Mouse (Mus musculus): ENCODE results near the gene Apod.

Apod gene

DNA sequence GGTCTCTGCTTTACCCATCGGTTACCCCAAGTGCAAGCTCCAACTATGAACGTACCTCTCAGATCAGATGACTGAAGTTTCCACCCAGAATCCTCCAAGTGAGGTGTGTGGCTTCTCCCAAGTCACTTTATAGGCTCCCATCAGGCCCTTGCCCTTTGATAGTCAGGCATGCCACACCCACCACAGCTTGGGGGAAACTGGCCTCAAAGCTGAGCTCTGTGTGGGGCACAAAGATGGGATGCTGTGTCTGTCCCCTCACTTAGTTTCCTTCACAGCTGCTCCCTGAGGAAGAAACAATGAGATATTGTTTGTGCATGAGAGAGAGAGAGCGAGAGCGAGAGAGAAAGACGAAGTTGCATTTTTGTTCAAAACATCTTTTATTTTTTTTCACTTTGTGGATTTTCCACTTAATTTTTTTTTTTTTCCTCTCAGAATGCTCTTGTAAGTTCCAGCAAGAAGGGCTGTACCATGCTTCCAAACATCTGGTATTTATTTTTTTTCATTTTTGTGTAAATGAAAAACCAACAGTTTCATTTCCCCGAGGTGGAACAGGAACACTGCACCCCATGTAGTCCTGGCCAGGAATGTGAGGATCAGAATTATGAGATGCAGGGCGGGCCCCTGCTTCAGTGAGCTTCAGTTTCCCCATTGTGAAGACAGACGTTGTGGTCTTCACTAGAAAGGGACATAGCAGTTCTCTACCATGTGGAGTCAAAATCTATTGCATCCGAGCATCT, at the start of gene Apod:
Apod (minus strand) TSS at position 312 of the 737 bp plus-strand sequence.
- no peak for DNase-seq

DNA sequence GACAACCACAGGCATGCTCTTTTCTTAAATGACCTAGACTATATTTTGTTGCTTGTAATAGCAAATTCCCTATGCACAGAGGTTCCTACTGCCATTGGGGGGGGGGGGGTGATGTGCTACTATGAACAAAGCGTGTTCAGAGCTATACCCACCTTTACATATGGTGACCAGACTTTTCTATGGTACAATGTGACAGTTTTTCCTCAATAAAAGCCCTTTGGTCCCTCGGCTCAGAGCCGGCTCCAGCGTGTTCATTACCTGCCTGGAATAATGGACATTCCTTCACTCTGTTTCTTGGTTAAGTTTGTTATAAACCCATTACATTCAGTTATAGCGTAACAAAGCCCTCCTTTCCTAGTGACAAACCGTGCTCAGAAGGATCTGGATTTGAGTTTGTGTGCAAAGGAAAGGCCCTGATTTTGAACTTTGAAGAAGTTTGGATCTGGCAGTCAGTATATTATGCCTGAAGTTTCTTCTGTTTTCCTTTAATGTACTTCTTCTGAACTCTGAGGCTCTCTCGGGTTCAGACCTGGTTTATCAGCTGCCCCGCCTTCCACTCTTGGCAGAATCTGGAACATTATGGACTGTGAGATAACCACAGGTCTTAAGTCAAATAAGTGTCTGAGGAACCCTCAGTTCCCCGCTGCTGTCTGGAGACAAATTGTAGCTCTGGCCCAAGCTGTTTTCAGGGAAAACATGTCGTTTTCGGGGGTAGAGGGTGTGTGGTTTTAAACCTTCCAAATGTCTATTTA, 49.3 kb upstream of the Apod start:
- DNase-seq = peak in 1 of 2 experiments; percentile 23

DNA sequence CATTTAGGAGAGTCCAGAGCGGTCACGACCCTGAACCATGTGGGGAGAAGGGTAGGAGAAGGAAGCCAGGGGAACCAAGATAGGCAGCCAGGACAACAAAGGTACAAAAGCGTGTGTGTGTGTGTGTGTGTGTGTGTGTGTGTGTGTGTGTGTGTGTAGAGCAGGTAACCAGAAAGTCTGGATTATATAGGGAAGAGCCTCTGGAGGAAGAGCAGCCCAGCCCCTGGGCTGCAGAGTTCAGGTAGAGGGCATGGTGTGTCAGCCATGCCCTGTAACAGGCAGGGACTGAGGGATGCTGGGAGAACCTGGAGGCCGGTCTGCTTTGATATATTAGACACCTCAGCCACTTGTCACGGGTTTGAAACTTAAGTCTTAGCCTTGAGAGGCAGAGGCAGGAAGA, 44.9 kb upstream of the Apod start:
- DNase-seq = no peak

DNA sequence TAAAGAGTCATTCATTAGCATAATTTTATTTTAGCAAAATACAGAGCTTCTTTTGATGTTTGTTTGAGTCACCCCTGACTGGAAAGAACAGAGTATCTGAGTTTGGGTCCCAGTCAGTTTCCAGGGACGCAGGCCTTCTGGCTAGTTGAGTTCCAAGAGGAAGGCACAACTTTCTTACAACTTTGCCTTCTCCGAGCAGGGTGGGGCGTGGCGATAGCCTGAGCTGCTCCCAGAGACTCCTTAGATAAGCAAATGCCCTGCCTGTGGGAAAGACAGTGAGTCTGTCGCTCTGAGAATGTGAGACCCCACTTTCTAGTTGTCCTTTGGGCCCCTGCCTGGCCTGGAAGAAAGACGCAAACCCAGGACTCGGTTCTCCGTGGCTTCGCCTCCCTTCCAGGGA, 44.4 kb upstream of the Apod start:
- no peak for DNase-seq

DNA sequence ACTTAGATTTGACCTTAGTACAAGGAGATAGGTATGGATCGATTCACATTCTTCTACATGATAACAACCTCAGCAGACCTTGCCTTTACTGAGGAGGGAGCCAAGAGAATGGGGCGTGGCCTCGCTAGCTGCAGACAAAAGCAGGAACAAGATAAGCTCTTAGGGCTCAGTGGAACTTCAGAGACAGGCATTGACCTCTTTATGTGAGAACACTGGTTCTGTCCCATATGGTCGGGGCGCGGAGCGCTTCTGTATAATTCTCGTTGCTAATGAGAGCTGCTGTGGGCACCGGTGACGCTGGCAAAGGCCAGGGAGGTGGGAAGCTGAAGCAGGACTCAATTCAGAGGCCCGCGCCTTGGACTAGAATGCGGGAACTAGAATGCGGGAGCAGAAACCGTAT, 44.0 kb upstream of the Apod start:
- DNase-seq = no peak

DNA sequence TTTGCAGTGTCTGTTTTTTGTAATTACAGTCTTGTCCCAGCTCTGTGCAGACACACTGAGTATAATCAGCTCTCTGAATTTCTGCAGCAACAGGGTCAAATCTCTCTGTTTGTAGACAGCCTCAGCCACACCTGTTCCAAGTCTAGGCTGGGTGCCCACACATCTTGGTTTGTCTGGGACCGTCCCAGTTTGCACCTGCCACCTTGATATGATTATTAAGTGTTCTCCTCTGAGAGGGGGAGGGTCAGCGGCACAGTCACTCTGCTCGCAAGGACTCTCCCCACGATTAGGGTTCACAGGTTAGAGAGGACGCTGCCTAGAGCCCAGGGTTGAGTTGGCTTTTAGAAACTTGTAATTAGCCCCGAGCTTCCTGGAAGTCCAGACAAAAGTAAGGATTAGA, 41.3 kb upstream of the Apod start:
- DNase-seq = no peak

DNA sequence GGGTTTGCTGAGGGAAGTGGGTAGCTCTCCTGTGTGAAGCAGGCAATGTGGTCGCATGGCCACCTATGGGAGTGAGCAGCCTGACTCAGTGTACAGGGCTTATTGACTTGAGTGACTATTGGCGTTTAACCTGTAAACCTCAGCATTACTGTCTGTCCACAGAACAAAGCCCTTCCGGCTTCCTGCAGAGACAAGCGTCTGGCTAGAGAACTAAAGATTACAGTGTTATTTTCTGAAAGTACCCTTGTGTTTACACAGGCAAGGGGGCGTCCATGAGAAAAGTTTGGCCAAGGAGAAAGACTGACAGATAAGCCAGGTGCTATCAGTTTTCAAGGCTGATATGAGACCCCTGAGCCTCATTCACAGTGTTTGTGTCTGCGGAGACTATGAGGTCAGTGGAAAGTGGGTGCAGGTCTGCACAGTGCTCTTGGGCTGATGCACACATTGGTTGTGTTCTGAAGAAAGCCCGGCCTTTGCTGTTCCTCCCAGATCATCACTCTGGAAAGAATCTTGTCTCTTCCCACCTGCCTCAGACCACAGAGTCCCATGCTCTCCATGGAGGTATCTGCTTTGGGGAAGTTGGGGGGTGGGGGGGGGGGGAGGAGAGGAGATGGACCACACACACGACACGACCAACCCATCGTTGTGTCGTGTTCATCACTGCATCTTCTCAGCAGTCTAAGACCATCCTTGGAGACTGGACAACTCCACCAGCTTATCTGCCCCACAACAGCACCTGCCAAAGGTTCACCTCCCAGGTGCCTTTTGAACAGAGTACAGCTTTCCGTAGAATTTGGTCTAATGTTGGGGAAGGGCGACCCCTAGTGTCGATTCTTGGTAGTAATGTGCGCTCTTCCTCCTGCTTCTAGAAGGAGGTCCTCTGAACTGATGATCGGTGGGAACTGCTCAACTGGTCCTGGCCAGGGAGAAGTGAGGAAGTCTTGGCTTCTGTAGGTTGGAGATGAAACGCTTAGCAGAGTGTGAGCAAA, 40.0 kb upstream of the Apod start:
- peak; percentile 58 to 85 for DNase-seq

DNA sequence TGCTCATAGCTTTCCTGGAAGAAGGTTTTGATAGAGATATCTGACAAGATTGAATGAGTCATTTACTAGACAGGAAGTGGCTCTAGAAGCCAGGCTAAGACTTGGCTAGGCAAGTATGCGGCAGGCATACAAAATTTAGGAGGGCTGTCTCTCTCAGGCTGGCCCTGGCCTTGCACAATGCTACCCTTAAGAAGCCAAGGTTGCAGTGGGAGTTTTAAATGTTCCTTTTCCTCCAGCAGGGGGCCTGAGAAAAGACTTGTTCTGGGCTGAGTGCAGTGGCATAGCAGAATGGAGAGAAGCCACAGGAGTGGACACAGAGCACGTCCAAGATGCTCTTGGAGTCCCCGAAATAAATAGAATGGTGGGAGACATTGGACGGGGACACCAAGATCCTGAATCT, 38.4 kb upstream of the Apod start:
- peak; percentile 32 to 38 for DNase-seq

DNA sequence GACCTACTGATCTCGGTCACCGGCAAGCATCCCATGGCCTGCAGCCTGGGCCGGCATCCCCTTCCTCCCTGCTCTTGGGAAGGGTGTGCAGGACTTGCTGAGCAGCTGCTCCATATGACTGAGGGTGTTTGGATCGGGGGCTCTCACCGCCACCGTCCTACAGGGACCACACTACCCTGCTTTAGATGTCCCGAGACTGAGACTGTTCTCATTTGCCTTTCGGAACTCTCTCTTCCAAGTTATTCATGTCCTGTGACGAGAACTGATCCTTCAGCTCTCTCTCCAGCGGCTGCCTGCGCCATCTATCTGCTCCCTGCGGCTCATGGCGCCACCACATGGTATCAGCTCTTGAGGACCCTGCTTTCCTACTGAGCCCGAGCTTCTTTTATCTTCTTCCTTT, 33.0 kb upstream of the Apod start:
- peak; percentile 72 to 82 for DNase-seq

DNA sequence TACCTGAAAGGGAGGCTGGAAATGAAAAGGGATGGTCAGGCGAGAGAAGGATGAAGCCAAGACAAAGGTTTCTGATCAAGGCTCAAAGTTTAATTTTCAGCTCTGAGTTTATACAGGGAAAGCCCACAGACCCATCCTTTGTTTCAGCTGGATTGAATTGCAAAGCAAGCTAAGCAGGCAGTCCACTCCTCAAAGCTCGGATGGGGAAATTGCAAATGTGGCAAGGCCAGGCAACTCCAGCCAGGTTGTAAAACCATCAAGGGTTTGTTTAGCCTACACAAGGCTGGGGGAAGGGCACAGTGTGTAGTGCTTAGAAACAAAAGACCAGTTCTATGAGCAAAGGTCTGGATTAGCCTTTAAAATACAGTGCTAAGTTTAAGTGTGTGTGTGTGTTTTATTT, 28.4 kb upstream of the Apod start:
- DNase-seq = no peak

DNA sequence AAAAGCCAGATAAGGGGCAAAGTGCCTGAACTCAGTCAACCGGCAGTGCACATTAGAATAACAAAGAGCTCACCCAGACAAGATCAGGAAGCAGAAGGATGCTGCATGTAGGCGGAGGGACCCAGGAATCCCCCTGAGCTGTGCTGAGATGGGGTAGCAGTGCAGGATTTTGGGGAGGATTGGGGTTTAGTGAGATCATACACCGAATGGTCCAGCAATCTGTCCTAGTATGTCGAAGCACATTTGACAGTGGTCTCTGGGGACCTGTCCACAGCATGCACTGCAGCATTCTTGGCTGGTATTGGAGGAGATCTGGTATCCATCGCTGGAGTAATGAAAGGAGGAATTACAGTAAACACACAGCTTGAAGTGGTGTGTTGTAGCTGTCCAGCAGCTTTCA, 27.9 kb upstream of the Apod start:
- DNase-seq = no peak

DNA sequence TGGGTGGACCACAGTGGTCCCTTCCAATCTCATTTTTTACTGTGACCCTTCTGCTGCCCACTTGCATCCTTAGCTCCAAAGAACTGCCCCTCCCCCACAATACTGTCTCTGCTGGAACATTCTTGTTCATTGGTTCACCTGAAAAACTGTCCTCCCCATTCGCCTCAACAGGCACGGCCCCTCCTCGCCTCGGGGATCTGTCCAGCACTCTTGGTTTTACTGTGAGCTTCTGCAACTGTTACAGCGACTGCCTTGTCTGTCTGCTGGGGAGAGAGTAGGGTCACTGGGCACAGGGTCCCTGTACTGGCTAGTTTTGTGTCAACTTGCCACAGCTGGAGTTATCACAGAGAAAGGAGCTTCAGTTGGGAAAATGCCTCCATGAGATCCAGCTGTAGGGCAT, 24.7 kb upstream of the Apod start:
- DNase-seq = no peak

DNA sequence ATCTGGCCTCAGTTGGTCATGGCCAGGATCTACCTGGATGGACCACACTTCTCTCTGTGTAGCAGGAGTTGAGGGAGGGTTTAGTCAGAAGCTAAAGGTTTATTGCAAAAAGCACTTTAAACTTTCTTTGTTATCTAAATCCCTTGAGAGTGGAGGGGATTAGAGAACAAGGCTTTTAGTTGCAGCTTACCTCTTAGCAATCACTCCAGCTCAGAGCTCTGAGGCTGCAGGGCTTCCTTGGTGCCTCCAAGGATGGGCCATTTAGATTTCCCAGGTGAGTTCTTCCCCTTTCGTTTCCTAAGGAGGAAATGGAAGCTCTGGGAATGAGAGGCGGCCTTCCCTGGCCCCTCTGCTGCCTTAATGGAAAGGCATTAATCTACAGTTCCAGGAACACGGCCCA, 23.3 kb upstream of the Apod start:
- no peak for DNase-seq

DNA sequence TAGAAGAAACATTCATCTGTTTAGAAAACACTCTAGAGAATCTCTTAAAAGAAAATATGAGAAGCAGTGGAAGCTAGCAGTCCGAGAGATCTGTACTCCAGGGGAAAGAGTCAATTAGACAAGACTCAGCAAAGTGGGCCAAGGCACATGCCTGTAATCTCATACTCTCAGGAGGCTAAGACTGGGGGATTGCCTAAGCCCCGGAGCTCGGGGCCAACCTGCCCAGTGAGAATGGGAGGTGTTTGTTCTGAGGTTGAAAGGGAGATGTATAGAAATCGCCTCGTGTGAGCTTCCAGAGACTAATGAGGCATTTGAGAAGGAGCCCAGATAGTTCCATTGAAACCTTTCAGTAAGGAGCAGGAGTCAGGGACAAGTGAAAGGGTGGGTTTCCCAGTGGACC, 20.2 kb upstream of the Apod start:
- no peak for DNase-seq

DNA sequence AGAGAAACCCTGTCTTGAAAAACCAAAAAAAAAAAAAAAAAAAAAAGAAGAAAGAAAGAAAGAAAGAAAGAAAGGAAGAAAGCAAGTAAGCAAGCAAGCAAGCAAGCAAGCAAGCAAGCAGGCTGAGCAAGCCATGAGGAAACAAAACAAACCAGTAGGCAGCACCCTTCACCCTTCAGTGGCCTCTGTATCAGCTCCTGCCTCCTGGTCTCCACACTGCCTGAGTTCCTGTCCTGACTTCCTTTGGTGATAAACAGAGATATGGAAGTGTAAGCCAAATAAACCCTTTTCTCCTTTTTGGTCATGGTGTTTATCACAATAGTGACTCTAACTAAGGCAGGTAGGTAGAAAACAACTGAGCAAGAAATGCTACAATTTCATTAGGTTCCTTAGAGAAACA, 18.0 kb upstream of the Apod start:
- DNase-seq = no peak

DNA sequence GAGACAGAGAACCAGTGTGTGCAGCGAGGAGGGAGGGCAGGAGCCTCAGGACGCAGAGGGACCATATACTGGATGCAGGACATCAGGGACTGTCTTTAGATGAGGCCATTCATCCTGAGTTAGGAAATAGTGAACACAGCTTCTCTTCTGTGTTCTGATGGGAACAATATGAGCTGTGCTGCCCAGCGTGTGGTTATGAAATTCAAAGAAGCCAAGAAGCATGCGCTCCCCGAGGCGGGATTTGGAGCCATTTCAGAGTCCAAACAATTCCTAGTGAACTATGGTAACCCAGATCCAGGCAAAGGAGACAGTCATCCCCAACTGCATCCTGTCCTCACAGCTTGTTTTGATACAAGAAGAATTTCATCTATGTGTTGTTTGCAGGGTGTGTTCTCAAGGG, 16.4 kb upstream of the Apod start:
- peak; percentile 40 to 56 for DNase-seq

DNA sequence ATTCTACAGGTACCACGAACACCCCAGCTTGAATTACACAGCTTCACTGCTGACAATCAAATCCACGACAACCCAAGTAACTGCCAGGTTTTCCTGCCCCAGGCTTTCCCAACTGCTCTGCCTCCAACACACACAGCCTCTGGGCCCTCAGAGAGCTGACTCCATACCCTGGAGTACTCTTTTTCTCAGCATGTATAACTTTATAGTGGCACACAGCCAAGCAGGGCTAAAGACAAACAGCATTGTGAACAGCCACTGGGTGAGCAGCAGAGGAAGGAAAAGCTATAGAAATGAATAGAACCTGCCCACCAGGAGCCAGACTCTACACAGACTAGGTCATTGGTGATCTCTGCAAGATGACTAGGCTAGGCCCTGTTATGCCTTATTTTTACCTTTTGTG, 15.1 kb upstream of the Apod start:
- DNase-seq = no peak

DNA sequence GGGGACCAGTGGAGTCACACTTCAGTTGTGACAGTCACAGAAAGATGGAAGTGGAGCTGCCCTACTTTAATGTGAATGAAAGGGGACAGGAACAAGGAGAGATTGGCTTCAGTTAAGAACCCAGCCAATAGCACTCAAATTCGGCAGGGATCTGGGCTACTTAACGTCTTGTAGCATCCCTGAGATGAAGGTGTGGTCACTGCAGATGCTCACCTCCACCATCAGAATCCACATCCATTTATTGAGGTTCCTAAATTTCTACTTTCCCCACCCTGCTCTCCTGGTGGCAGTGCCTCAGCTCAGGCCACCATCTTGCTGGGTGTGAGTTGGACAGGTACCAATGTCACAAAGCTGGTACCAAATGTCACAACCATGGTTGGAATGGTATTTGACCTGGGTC, 13.3 kb upstream of the Apod start:
- DNase-seq = no peak

DNA sequence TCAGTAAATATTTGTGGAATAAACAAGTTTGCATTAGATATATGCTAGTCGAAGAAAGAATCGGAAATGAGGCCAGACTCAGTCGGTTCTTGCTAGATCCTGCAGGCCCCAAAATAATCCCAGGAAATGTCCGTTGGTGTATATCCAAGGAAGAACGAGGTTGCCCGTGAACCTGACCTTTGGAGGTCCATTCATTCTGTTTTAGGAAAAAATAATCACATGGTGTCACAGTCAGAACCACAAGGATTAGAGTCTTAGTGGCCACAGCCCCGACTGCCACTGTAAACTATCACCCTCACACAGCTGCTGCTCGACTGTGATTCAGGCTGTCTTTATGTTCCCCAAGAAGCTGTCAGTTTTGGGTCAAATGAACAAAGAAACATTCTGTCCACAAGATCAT, 12.8 kb upstream of the Apod start:
- DNase-seq = peak; percentile 13 to 50

DNA sequence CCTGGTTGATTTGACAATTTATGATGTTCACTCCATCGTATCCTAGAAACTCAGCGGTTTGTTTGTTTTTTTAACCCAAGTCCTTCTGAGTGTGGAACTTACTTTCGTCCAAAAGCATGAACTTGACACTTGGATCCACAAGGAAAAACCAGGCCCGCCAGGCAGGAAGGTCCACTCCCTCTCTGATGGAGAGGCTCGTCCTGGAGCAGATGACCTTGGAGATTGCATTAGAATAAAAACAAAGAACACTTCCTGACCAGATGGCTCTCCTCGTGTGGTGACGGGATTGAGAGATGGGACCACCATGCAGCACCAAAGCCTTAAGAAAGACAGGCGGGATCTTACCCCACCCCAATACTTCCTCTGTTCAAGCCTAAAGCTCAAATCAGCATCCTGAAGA, 12.1 kb upstream of the Apod start:
- DNase-seq = peak; percentile 43 to 67

DNA sequence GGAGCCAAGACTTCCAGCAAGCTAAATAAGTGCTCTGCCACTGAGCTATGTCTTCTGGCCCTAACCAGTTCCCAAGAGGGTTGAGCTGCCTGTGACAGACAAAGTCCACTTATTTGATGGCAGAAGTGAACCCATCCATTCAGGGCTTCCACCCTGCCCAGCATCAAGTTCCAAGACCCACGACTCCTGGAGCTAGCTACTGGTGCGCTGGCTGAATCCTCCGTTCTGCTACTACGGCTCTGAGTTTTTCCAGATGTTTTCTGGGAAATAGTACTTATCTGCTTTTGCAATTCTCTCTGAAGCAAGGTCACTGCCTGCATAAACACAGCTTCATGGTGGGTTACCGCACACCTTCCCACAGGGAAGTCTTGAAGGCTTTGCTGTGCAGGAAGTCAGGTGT, 11.4 kb upstream of the Apod start:
- DNase-seq = peak; percentile 11 to 26

DNA sequence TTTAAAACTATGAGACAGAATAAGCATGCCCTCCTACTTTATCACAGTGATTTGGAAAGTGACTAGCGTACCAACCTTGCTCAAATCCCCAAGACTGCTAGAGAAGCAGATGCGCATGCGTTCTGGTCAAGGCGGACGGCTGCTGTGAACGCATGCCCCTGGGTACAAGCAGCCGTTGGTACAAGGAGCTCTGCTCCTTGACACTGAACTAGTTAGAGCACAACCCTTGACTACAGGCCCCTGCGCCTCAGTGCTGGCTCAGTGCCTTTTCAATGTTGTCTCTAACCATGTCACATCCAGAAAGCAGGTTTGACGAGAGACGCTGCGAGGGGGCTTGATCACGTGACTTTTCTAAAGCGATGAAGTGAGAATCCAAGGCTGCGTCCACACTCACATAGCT, 10.5 kb upstream of the Apod start:
- DNase-seq = no peak

DNA sequence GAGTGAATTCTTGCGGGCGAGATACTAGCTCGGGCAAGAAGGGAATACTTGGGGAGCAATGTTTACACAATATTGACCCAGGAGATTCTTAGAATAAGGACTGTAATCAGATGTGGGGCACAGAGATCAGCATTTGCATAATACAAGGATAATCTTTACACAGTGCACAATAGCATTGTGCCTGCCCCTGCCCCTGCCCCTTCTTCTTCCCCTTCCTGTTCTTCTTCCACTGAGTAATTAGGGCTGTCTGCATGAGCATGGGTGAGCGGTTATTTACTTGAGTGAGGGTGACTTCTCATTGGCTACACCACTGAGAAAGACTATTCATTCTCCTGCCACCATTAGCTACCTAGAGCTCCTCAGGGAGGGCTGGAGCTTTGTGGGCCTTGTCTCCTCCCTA, 6.9 kb upstream of the Apod start:
- no peak for DNase-seq
